Comparison of ENCODE assay signal across 25 mouse cellular contexts in genomic region chr15:38584425-38584824, GRCm38 (mm10).
"Had no signal": no experiment of that assay in that cellular context is flagged by ENCODE, and none has a peak within 500 bp of the region (broad histone marks: within the 10 kb centered on the region; RNA-seq: fewer than 3 reads in every experiment).

No protein-coding gene starts in this region.

- H3K9ac ChIP-seq: forebrain, postnatal 0 days; heart, embryonic 13.5 days; heart, embryonic 15.5 days; hindbrain, embryonic 13.5 days; hindbrain, embryonic 15.5 days; kidney, embryonic 15.5 days; limb, embryonic 13.5 days had no signal

- H3K36me3 ChIP-seq: heart, embryonic 13.5 days; heart, embryonic 15.5 days; hindbrain, embryonic 13.5 days; hindbrain, embryonic 15.5 days; kidney, embryonic 15.5 days; limb, embryonic 13.5 days had no signal

- H3K27ac ChIP-seq: heart, adult 2 months; heart, embryonic 13.5 days; heart, embryonic 15.5 days; hindbrain, embryonic 13.5 days; hindbrain, embryonic 15.5 days; kidney, embryonic 15.5 days; kidney, postnatal 0 days; limb, embryonic 13.5 days had no signal

- H3K4me3 ChIP-seq: heart, adult 2 months; heart, embryonic 13.5 days; heart, embryonic 15.5 days; hindbrain, embryonic 13.5 days; hindbrain, embryonic 15.5 days; kidney, embryonic 15.5 days; limb, embryonic 13.5 days had no signal

- ATAC-seq: forebrain, postnatal 0 days; hindbrain, postnatal 0 days; intestine, embryonic 16.5 days had no signal

- H3K4me2 ChIP-seq: heart, embryonic 11.5 days; heart, embryonic 13.5 days; heart, embryonic 15.5 days; hindbrain, embryonic 13.5 days; hindbrain, embryonic 15.5 days; kidney, embryonic 15.5 days; limb, embryonic 13.5 days had no signal

- H3K27me3 ChIP-seq: heart, embryonic 13.5 days; hindbrain, embryonic 13.5 days; hindbrain, embryonic 15.5 days; kidney, embryonic 15.5 days; limb, embryonic 13.5 days had no signal

- H3K4me1 ChIP-seq: hindbrain, embryonic 13.5 days; hindbrain, embryonic 15.5 days; kidney, embryonic 15.5 days; limb, embryonic 13.5 days had no signal

- DNase-seq: forebrain, postnatal 0 days; gastrocnemius, postnatal 14 days; gastrocnemius, postnatal 36 days; heart, adult 11 months; heart, adult 2 months; heart, postnatal 14 days; heart, postnatal 36 days; kidney, adult 11 months; kidney, adult 2 months; kidney, adult 9 months; kidney, postnatal 14 days; kidney, postnatal 36 days; layer of hippocampus, adult 9-11 months; layer of hippocampus, postnatal 36 days; left cerebral cortex, postnatal 4 days had no signal

- H3K9me3 ChIP-seq: heart, embryonic 13.5 days; heart, embryonic 15.5 days; hindbrain, embryonic 13.5 days; hindbrain, embryonic 15.5 days; kidney, embryonic 15.5 days; limb, embryonic 13.5 days had no signal
